Mouse (Mus musculus): ENCODE measurements around the gene Batf.
"Not testable (repeated sequence)": the region's sequence is repeated elsewhere in the genome, so short reads cannot be mapped to it uniquely, and the experiment has no call there.

Batf gene

GRCm38 (mm10) chr12:85684411-85685275, 1.8 kb upstream of the Batf start:
- DNase-seq: no peak

- no peak for DNase-seq
These were observed 706 bp downstream of the Batf start for GRCm38 (mm10) chr12:85687217-85687533.

GRCm38 (mm10) chr12:85687846-85688245, 1.4 kb downstream of the Batf start:
- DNase-seq: no peak

- no peak for DNase-seq
These were observed 9.3 kb downstream of the Batf start for GRCm38 (mm10) chr12:85695787-85696186.

- no peak for DNase-seq
These were observed 10.0 kb downstream of the Batf start for GRCm38 (mm10) chr12:85696436-85696835.

GRCm38 (mm10) chr12:85698179-85698578, 11.7 kb downstream of the Batf start:
- not testable (repeated sequence) for DNase-seq

GRCm38 (mm10) chr12:85700191-85700841, 13.8 kb downstream of the Batf start:
- DNase-seq: no peak

GRCm38 (mm10) chr12:85700842-85701223, 14.4 kb downstream of the Batf start:
- no peak for DNase-seq

- DNase-seq: no peak
These were observed 15.9 kb downstream of the Batf start for GRCm38 (mm10) chr12:85702166-85703055.

GRCm38 (mm10) chr12:85703507-85703906, 17.0 kb downstream of the Batf start:
- no peak for DNase-seq

GRCm38 (mm10) chr12:85704566-85704965, 18.1 kb downstream of the Batf start:
- no peak for DNase-seq

GRCm38 (mm10) chr12:85705002-85705830, 18.7 kb downstream of the Batf start:
- peak; percentile 64 to 74 for DNase-seq

GRCm38 (mm10) chr12:85705831-85706530, 19.5 kb downstream of the Batf start:
- DNase-seq: no peak

GRCm38 (mm10) chr12:85706906-85707305, 20.4 kb downstream of the Batf start:
- no peak for DNase-seq

GRCm38 (mm10) chr12:85707391-85707790, 20.9 kb downstream of the Batf start:
- no peak for DNase-seq

- no peak for DNase-seq
These were observed 22.1 kb downstream of the Batf start for GRCm38 (mm10) chr12:85708556-85708955.

GRCm38 (mm10) chr12:85710695-85711094, 24.2 kb downstream of the Batf start:
- DNase-seq: no peak

GRCm38 (mm10) chr12:85712587-85712986, 26.1 kb downstream of the Batf start:
- no peak for DNase-seq

- no peak for DNase-seq
These were observed 27.7 kb downstream of the Batf start for GRCm38 (mm10) chr12:85714126-85714525.

- no peak for DNase-seq
These were observed 38.8 kb downstream of the Batf start for GRCm38 (mm10) chr12:85725306-85725705.

- DNase-seq: no peak
These were observed 40.4 kb downstream of the Batf start for GRCm38 (mm10) chr12:85726729-85727397.
